Mouse (Mus musculus): ENCODE data around the gene Nagk.
A peak's percentile ranks its signal among the peaks of the same experiment; 100 is the strongest.

- no peak for TF ChIP-seq POLR2A (IDR thresholded peaks at IDR 0.05; ENCODE audit: borderline replicate concordance, extremely low read depth, insufficient read depth, insufficient read length, poor library complexity, severe bottlenecking)
- TF ChIP-seq CTCF (IDR thresholded peaks at IDR 0.05; ENCODE audit: borderline replicate concordance, extremely low read depth, insufficient read depth, insufficient read length), result peak; percentile 81
Measured at GRCm38 (mm10) chr6:83779026-83779425, 15.8 kb upstream of the Nagk start.

All from brain, embryonic 14.5 days (tissue).